Mouse (Mus musculus): ENCODE results near the gene Dhx16. TPM values are rescaled to one million over a fixed set of nuclear protein-coding genes. Genes with fewer than 3 reads are reported as not detected.

Gene Dhx16
- total RNA-seq, 2 experiments from 2014 or later: 20.6 to 24.9 TPM

GRCm38 (mm10) chr17:35874721-35875120 lies 4.9 kb upstream of the Dhx16 start:
- intact Hi-C loops (cut with DNase I): loop anchor here (1.0 to 5.0 kb wide), 2 partner anchors 38 to 39 kb away; partner anchors contain the start of gene Atat1
- DNase-seq: no peak

- no peak for DNase-seq
- intact Hi-C loops (cut with DNase I): no loop called here
These were observed 3.3 kb downstream of the Dhx16 start for GRCm38 (mm10) chr17:35882924-35883323.

GRCm38 (mm10) chr17:35883777-35884176 lies 4.2 kb downstream of the Dhx16 start:
- intact Hi-C loops (cut with DNase I): no loop called here
- no peak for DNase-seq

- DNase-seq: no peak
- intact Hi-C loops (cut with DNase I): no loop called here
These were observed 8.1 kb downstream of the Dhx16 start for GRCm38 (mm10) chr17:35887725-35888124.

GRCm38 (mm10) chr17:35896781-35897643 lies 17.4 kb downstream of the Dhx16 start, which contains the start of gene 2310061I04Rik:
Gene 2310061I04Rik (minus strand): TSS chr17:35897431.
- intact Hi-C loops (cut with DNase I): no loop called here
- DNase-seq: peak; percentile 96 to 98

- DNase-seq: no peak
- intact Hi-C loops (cut with DNase I): no loop called here
These were observed 18.3 kb downstream of the Dhx16 start for GRCm38 (mm10) chr17:35897644-35898573.

GRCm38 (mm10) chr17:35900636-35901035 lies 21.0 kb downstream of the Dhx16 start:
- no peak for DNase-seq
- intact Hi-C loops (cut with DNase I): no loop called here

GRCm38 (mm10) chr17:35903343-35903991 lies 23.8 kb downstream of the Dhx16 start:
- intact Hi-C loops (cut with DNase I): no loop called here
- peak; percentile 47 to 74 for DNase-seq

- no peak for DNase-seq
- intact Hi-C loops (cut with DNase I): no loop called here
These were observed 24.4 kb downstream of the Dhx16 start for GRCm38 (mm10) chr17:35903992-35904355.

GRCm38 (mm10) chr17:35905587-35905986 lies 26.0 kb downstream of the Dhx16 start:
- intact Hi-C loops (cut with DNase I): no loop called here
- no peak for DNase-seq

GRCm38 (mm10) chr17:35907609-35908008 lies 28.0 kb downstream of the Dhx16 start:
- DNase-seq: no peak
- intact Hi-C loops (cut with DNase I): no loop called here

GRCm38 (mm10) chr17:35909186-35909918 lies 29.7 kb downstream of the Dhx16 start:
- intact Hi-C loops (cut with DNase I): no loop called here
- no peak for DNase-seq

- intact Hi-C loops (cut with DNase I): loop anchor here (5.0 kb wide), 1 partner anchor 33 kb away; the partner anchor contains the start of gene Dhx16
These were observed 30.3 kb downstream of the Dhx16 start, which contains the start of gene Atat1 for GRCm38 (mm10) chr17:35909919-35910369. Gene Atat1 (minus strand): TSS chr17:35910075.

GRCm38 (mm10) chr17:35914975-35915374 lies 35.4 kb downstream of the Dhx16 start:
- intact Hi-C loops (cut with DNase I): loop anchor here (5.0 kb wide), 1 partner anchor 38 kb away; the partner anchor contains the start of gene Dhx16
- no peak for DNase-seq

More at GRCm38 (mm10) chr17:35909919-35910369, 30.3 kb downstream of the Dhx16 start, which contains the start of gene Atat1:
- DNase-seq: peak; percentile 93 to 97

- intact Hi-C loops (cut with DNase I): no loop called here
- no peak for DNase-seq
These were observed 36.1 kb downstream of the Dhx16 start for GRCm38 (mm10) chr17:35915538-35916296.

- DNase-seq: peak; percentile 98
- intact Hi-C loops (cut with DNase I): no loop called here
These were observed 36.9 kb downstream of the Dhx16 start, which contains the start of the genes Mrps18b and Ppp1r10 for GRCm38 (mm10) chr17:35916297-35917142. Gene Mrps18b (minus strand): TSS chr17:35916389. Gene Ppp1r10 (plus strand): TSS chr17:35916434.

GRCm38 (mm10) chr17:35917143-35917462 lies 37.5 kb downstream of the Dhx16 start:
- intact Hi-C loops (cut with DNase I): no loop called here
- DNase-seq: peak; percentile 40 to 49

Data from heart, postnatal 14 days (tissue).